Mouse (Mus musculus) liver, embryonic 14.5 days (tissue): ENCODE measurements around the gene Ctsl.

Source experiments
- CTCF ChIP-seq: IDR thresholded peaks from 2 replicates; pipeline ENCODE4 v1.5.1; 2016; ENCODE audit warnings: antibody characterized with exemption, low read depth, control low read depth
- EP300 ChIP-seq: IDR thresholded peaks from 2 replicates; pipeline ENCODE4 v1.6.1; 2016; ENCODE audit warnings: antibody characterized with exemption, low read depth

GRCm38 (mm10) chr13:64405550-64405949, 34.9 kb upstream of the Ctsl start:
- TF ChIP-seq CTCF (no peak), EP300 (no peak)
